In genomic region chr3:105169117-105169516, GRCm38 (mm10) we compare ENCODE assay signal across 21 mouse cellular contexts.
A peak's percentile ranks its signal among the peaks of the same experiment; 100 is the strongest.
DNase-seq lines count a peak whose midpoint lies in the region; ATAC-seq and TF ChIP-seq lines count a peak whose summit lies in the region.
"Had no signal": no experiment of that assay in that cellular context is flagged by ENCODE, and none has a peak within 500 bp of the region (broad histone marks: within the 10 kb centered on the region; RNA-seq: fewer than 3 reads in every experiment).

No protein-coding gene starts in this region.

- ATAC-seq in kidney, postnatal 0 days (replicated peaks; ENCODE audit: low FRiP score, low read depth) = no peak
- ATAC-seq in neural tube, embryonic 13.5 days (ENCODE audit: low read depth) = no peak
- ATAC-seq in CD4-positive, CD25-positive, alpha-beta regulatory T cell, adult 4 months = no peak
- ATAC-seq: inflammation-experienced regulatory T-cells, adult 6 months had no signal

- no peak for TF ChIP-seq CTCF in kidney, postnatal 0 days (IDR thresholded peaks at IDR 0.05; ENCODE audit: low read depth)

- H3K4me2 ChIP-seq in kidney, postnatal 0 days (ENCODE audit: low read length) = no peak overlapping the region
- H3K4me2 ChIP-seq in neural tube, embryonic 13.5 days = no peak overlapping the region
- H3K4me2 ChIP-seq: embryonic facial prominence, embryonic 13.5 days; liver, embryonic 15.5 days had no signal

- no peaks in the 10 kb centered on the region for H3K27me3 ChIP-seq in kidney, postnatal 0 days (ENCODE audit: insufficient read depth, low read length)
- no peaks in the 10 kb centered on the region for H3K27me3 ChIP-seq in neural tube, embryonic 13.5 days
- H3K27me3 ChIP-seq: CH12.LX; embryonic facial prominence, embryonic 13.5 days; liver, embryonic 15.5 days had no signal

- H3K4me3 ChIP-seq in kidney, postnatal 0 days (replicated peaks; ENCODE audit: low read depth, low read length) = no peak overlapping the region
- no peak overlapping the region for H3K4me3 ChIP-seq in neural tube, embryonic 13.5 days
- H3K4me3 ChIP-seq: embryonic facial prominence, embryonic 13.5 days; heart, embryonic 10.5 days; liver, embryonic 15.5 days had no signal

- no peak overlapping the region for H3K27ac ChIP-seq in kidney, postnatal 0 days
- peak overlapping the region; percentile 23; the same call in 1 of the 2 replicates for H3K27ac ChIP-seq in neural tube, embryonic 13.5 days (replicated peaks)
- H3K27ac ChIP-seq: embryonic facial prominence, embryonic 13.5 days; heart, embryonic 10.5 days; liver, embryonic 15.5 days; macrophage had no signal

- no peaks in the 10 kb centered on the region for H3K36me3 ChIP-seq in kidney, postnatal 0 days (ENCODE audit: insufficient read depth, low read length)
- no peaks in the 10 kb centered on the region for H3K36me3 ChIP-seq in neural tube, embryonic 13.5 days
- H3K36me3 ChIP-seq: embryonic facial prominence, embryonic 13.5 days; heart, embryonic 10.5 days; liver, embryonic 15.5 days had no signal

- no peaks in the 10 kb centered on the region for H3K9me3 ChIP-seq in kidney, postnatal 0 days (replicated peaks; ENCODE audit: low read length)
- no peaks in the 10 kb centered on the region for H3K9me3 ChIP-seq in neural tube, embryonic 13.5 days
- H3K9me3 ChIP-seq: embryonic facial prominence, embryonic 13.5 days; heart, embryonic 10.5 days; liver, embryonic 15.5 days had no signal

- WGBS in kidney, postnatal 0 days = 31% methylated on average over 4 of the region's 4 CpGs
- 35% methylated on average over 4 of the region's 4 CpGs for WGBS in neural tube, embryonic 13.5 days

- H3K9ac ChIP-seq in kidney, postnatal 0 days (ENCODE audit: low read depth, low read length) = no peak overlapping the region
- no peak overlapping the region for H3K9ac ChIP-seq in neural tube, embryonic 13.5 days
- H3K9ac ChIP-seq: embryonic facial prominence, embryonic 13.5 days; liver, embryonic 15.5 days had no signal

- no peaks in the 10 kb centered on the region for H3K4me1 ChIP-seq in kidney, postnatal 0 days (replicated peaks; ENCODE audit: insufficient read depth, low read length)
- H3K4me1 ChIP-seq in neural tube, embryonic 13.5 days (replicated peaks) = peaks cover 5% of the 10 kb centered on the region; the same call in 1 of the 2 replicates
- H3K4me1 ChIP-seq: heart, embryonic 10.5 days; liver, embryonic 15.5 days had no signal

- peak; percentile 25 to 29 for DNase-seq in cerebellum, postnatal 14 days
- no peak for DNase-seq in cerebellum, adult 11-12 months
- DNase-seq in kidney, postnatal 0 days (ENCODE audit: low spot score) = peak; percentile 39
- DNase-seq in kidney, adult 11 months = no peak
- no peak for DNase-seq in neural tube, embryonic 10.5 days (ENCODE audit: extremely low spot score, low spot score)
- no peak for DNase-seq in testis, postnatal 14 days (ENCODE audit: low spot score)
- DNase-seq: adrenal gland, adult 8-10 months; cerebellum, adult 18-20 months; gastrocnemius, postnatal 25 days; heart, postnatal 10 days; kidney, postnatal 10 days; right cerebral cortex, postnatal 4 days; thymus, postnatal 36 days had no signal

Comparison
In these comparisons a context has a peak if more than half of its experiments do, and no peak if none do; other contexts are left out.
1. DNase-seq: peak in cerebellum, postnatal 14 days (2 of 2) and kidney, postnatal 0 days (single experiment); none in cerebellum, adult 11-12 months (single experiment), kidney, adult 11 months (single experiment), neural tube, embryonic 10.5 days (single experiment) and testis, postnatal 14 days (single experiment).